ENCODE assay signal across 1 mouse cellular context in the genomic region with DNA sequence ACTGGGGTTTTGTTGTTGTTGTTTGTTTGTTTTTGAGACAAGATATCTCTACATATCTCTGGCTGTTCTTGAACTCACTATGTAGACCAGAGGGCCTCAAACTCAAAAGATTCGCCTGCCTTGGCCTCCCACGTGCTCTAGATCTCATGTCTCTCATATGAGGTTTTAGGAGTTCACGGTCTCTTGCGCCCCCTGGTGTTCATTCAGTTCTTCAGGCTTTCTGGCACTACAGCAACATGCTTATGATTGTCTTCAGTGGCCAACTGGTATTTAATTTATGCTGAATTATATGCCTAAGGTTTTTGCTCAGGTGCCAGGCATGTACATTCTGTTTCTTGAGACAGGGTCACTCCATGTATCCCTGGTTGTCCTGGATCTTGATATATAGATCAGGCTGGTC.
TF ChIP-seq lines count a peak whose summit lies in the region.

No protein-coding gene starts in this region.

TF ChIP-seq in CH12.LX, 34 proteins besides CTCF, POLR2A, EP300 and RAD21:
- TF ChIP-seq PAX5 (IDR thresholded peaks at IDR 0.05; ENCODE audit: low read length) = no peak
- TF ChIP-seq MYC (IDR thresholded peaks at IDR 0.05; ENCODE audit: low read depth, low read length) = peak; percentile 99
- TF ChIP-seq ZC3H11A (IDR thresholded peaks at IDR 0.05; ENCODE audit: low read depth, low read length) = peak; percentile 86
- no peak for TF ChIP-seq POLR2AphosphoS2 (IDR thresholded peaks at IDR 0.05; ENCODE audit: low read depth, low read length)
- TF ChIP-seq MXI1 (IDR thresholded peaks at IDR 0.05; ENCODE audit: low read depth, low read length) = peak; percentile 64; the same call in 1 of the 2 replicates
- no peak for TF ChIP-seq JUN (IDR thresholded peaks at IDR 0.05; ENCODE audit: insufficient read depth, low read depth, low read length)
- TF ChIP-seq SMC3 (IDR thresholded peaks at IDR 0.05; ENCODE audit: low read depth, low read length) = peak; percentile 98
- TF ChIP-seq IRF4 (IDR thresholded peaks at IDR 0.05; ENCODE audit: low read depth, low read length) = no peak
- TF ChIP-seq ETS1 (conservative IDR thresholded peaks at IDR 0.05; ENCODE audit: low read depth, low read length) = no peak
- no peak for TF ChIP-seq RCOR1 (conservative IDR thresholded peaks at IDR 0.05; ENCODE audit: low read depth, low read length)
- no peak for TF ChIP-seq NELFE (IDR thresholded peaks at IDR 0.05; ENCODE audit: low read depth, low read length)
- TF ChIP-seq BHLHE40 (IDR thresholded peaks at IDR 0.05; ENCODE audit: low read depth, low read length) = peak; percentile 54; the same call in 1 of the 2 replicates
- no peak for TF ChIP-seq UBTF (IDR thresholded peaks at IDR 0.05; ENCODE audit: low read depth, low read length)
- TF ChIP-seq USF2 (conservative IDR thresholded peaks at IDR 0.05; ENCODE audit: low read depth, low read length) = no peak
- peak; percentile 98 for TF ChIP-seq MAX (IDR thresholded peaks at IDR 0.05; ENCODE audit: low read length)
